Mouse (Mus musculus) liver, embryonic 14.5 days (tissue): ENCODE data around the gene Nrxn3. TPM values are rescaled to one million over a fixed set of nuclear protein-coding genes. Genes with fewer than 3 reads are reported as not detected.

ENCODE experiments used
- ATAC-seq: fragments of 200-750 bp; cut with Nextera tagmentation; 2 replicates; pipeline ENCODE4 v1.8.0; 2017; ENCODE audit warnings: moderate number of reproducible peaks, mild to moderate bottlenecking, moderate library complexity; ENCODE audit not compliant: insufficient read depth
- DNase-seq, 3 experiments: peaks; one replicate each; pipeline ENCODE4 v3.0.0-alpha.2; 2012 to 2013; ENCODE audit warnings: low read depth in 3 of 3, low spot score in 3 of 3
- H3K27ac ChIP-seq: fragments of 300-500 bp; sonication (generic); 2 replicates; pipeline ENCODE4 v1.5.1; 2014; ENCODE audit warnings: moderate library complexity, mild to moderate bottlenecking, control low read depth, inconsistent platforms
- H3K27me3 ChIP-seq: fragments of 300-500 bp; sonication (generic); 2 replicates; pipeline ENCODE4 v1.6.1; 2014; ENCODE audit warnings: mild to moderate bottlenecking, low read length, moderate library complexity; ENCODE audit not compliant: control insufficient read depth, insufficient read depth
- H3K36me3 ChIP-seq: fragments of 300-500 bp; sonication (generic); replicated peaks from 2 replicates; pipeline ENCODE4 v1.6.1; 2014; ENCODE audit warnings: low read depth; ENCODE audit not compliant: control insufficient read depth, insufficient read depth
- H3K4me1 ChIP-seq, 2 experiments: fragments of 200-500 bp in 1 of 2; fragments of 300-500 bp in 1 of 2; sonication (generic) in 1 of 2; replicated peaks; 2 replicates each; pipeline ENCODE4 v1.6.1; 2012 to 2014; ENCODE audit warnings: antibody characterized with exemption in 1 of 2, inconsistent platforms in 1 of 2, low read length in 1 of 2; ENCODE audit not compliant: control insufficient read depth in 2 of 2, insufficient read depth in 2 of 2
- H3K4me2 ChIP-seq: fragments of 300-500 bp; sonication (generic); 2 replicates; pipeline ENCODE4 v1.6.1; 2014; ENCODE audit warnings: low read depth, mild to moderate bottlenecking, control low read depth, moderate library complexity
- H3K4me3 ChIP-seq, 2 experiments: fragments of 200-500 bp in 1 of 2; fragments of 300-500 bp in 1 of 2; sonication (generic) in 1 of 2; 2 replicates each; pipeline ENCODE4 v1.5.1; 2012 to 2014; ENCODE audit warnings: low read depth in 2 of 2, low read length in 2 of 2, mild to moderate bottlenecking in 2 of 2, control low read depth in 1 of 2, inconsistent platforms in 1 of 2, moderate library complexity in 1 of 2; ENCODE audit not compliant: insufficient read depth in 1 of 2
- H3K9ac ChIP-seq: fragments of 300-500 bp; sonication (generic); replicated peaks from 2 replicates; pipeline ENCODE4 v1.6.1; 2014; ENCODE audit warnings: mild to moderate bottlenecking, control low read depth, moderate library complexity
- H3K9me3 ChIP-seq: fragments of 300-500 bp; sonication (generic); 2 replicates; pipeline ENCODE4 v1.6.1; 2016; ENCODE audit warnings: low read length, mixed read lengths; ENCODE audit not compliant: control insufficient read depth
- CTCF ChIP-seq: IDR thresholded peaks from 2 replicates; pipeline ENCODE4 v1.5.1; 2016; ENCODE audit warnings: antibody characterized with exemption, low read depth, control low read depth
- EP300 ChIP-seq: IDR thresholded peaks from 2 replicates; pipeline ENCODE4 v1.6.1; 2016; ENCODE audit warnings: antibody characterized with exemption, low read depth
- WGBS: fragments of 180-500 bp; shearing (Covaris S2); extraction: QIAGEN DNeasy Blood & Tissue Kit; methylation state at CpG from one replicate; pipeline ENCODE4 v1.1.7; 2014; ENCODE audit not compliant: insufficient replicate concordance; 5-methylcytosine and 5-hydroxymethylcytosine counted together
- polyA plus RNA-seq, 2 experiments: library from polyadenylated mRNA; depleted of rRNA in 1 of 2; stranded (reverse) in 1 of 2; unstranded in 1 of 2; fragments of >200 nt; fragmentation: Nextera tagmentation in 1 of 2; extraction: Ambion mirVana in 1 of 2; gene quantifications; 2 replicates each; pipeline versions ENCODE4 v1.2.1 to v1.2.3; 2012 to 2014

Gene Nrxn3
- polyA plus RNA-seq, 2 experiments: 0.12 to 0.38 TPM

- Histone ChIP-seq H3K9ac (no peak overlapping the region), H3K27me3 (no peaks in the 10 kb centered on the region), H3K27ac (no peak overlapping the region), H3K4me1 (no peaks in the 10 kb centered on the region), H3K4me2 (no peak overlapping the region), H3K36me3 (no peaks in the 10 kb centered on the region), H3K9me3 (no peaks in the 10 kb centered on the region), H3K4me3 (no peak overlapping the region)
- no peak for ATAC-seq
- TF ChIP-seq EP300 (no peak), CTCF (no peak)
- DNase-seq: no peak
Measured at GRCm38 (mm10) chr12:90196161-90196560, 1473.5 kb downstream of the Nrxn3 start.

- no peaks in the 10 kb centered on the region for H3K27me3 ChIP-seq
- H3K9ac ChIP-seq: no peak overlapping the region
- no peak for DNase-seq
- no peak overlapping the region for H3K4me2 ChIP-seq
- H3K4me1 ChIP-seq: no peaks in the 10 kb centered on the region
- no peak for ATAC-seq
- no peak overlapping the region for H3K4me3 ChIP-seq
- no peaks in the 10 kb centered on the region for H3K9me3 ChIP-seq
- WGBS: 64% methylated on average over 3 of the region's 3 CpGs
- TF ChIP-seq EP300: no peak
- no peak for TF ChIP-seq CTCF
- H3K36me3 ChIP-seq: no peaks in the 10 kb centered on the region
- no peak overlapping the region for H3K27ac ChIP-seq
Measured at GRCm38 (mm10) chr12:90197994-90198393, 1475.3 kb downstream of the Nrxn3 start.

DNA sequence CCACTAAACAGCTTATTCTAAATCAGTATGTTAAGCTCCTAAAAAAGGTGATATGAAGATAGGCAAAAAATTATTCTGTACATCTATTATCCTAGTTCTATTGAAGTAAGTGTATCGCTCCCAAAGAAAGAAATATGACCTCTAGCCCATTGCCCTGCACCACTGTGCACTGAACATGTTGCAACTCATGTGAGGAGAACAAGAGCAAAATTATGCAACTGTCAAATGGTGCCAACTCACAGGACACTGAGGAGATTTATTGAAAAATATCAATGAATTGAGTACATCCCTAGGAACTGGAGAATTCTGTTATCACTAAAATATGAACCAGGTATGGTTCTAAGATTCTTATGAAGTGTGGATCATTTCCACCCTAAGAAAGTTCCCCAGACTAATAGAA is 1479.8 kb downstream of the Nrxn3 start:
- H3K4me2 ChIP-seq: no peak overlapping the region
- no peaks in the 10 kb centered on the region for H3K9me3 ChIP-seq
- no peaks in the 10 kb centered on the region for H3K4me1 ChIP-seq
- no peak for DNase-seq
- no peaks in the 10 kb centered on the region for H3K27me3 ChIP-seq
- no peak for ATAC-seq
- TF ChIP-seq EP300 (no peak), CTCF (no peak)
- WGBS: 74% methylated on average over 1 of the region's 1 CpGs
- H3K36me3 ChIP-seq: no peaks in the 10 kb centered on the region
- no peak overlapping the region for H3K27ac ChIP-seq
- H3K4me3 ChIP-seq: no peak overlapping the region
- no peak overlapping the region for H3K9ac ChIP-seq

DNA sequence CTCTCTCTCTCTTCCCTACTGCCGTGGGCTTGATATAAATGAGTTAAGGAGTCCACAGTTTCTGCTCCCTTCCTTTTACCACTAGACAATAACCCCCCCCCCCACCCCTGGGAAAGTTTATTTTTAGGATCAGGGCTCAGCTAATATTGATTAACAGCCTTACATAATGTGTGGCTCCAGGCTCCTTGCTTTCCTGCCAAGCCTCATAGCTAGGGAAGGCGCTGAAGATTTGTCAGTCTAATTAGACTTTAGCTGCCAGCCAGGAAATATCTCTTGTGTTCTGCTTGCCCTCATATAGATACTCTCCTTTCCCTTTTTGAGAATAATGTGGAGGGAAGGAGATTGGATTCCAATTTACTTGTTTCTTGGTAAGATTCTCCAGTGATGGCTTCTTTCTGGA is 1488.7 kb downstream of the Nrxn3 start:
- WGBS: 53% methylated on average over 2 of the region's 2 CpGs
- ATAC-seq (no peak), DNase-seq (no peak)
- Histone ChIP-seq H3K4me1 (no peaks in the 10 kb centered on the region), H3K36me3 (no peaks in the 10 kb centered on the region), H3K9ac (no peak overlapping the region), H3K9me3 (no peaks in the 10 kb centered on the region), H3K27me3 (no peaks in the 10 kb centered on the region), H3K4me3 (no peak overlapping the region), H3K4me2 (no peak overlapping the region), H3K27ac (no peak overlapping the region)
- TF ChIP-seq EP300 (no peak), CTCF (no peak)

- no peak overlapping the region for H3K4me2 ChIP-seq
- no peaks in the 10 kb centered on the region for H3K4me1 ChIP-seq
- TF ChIP-seq CTCF (no peak), EP300 (no peak)
- no peaks in the 10 kb centered on the region for H3K36me3 ChIP-seq
- no peaks in the 10 kb centered on the region for H3K27me3 ChIP-seq
- DNase-seq (no peak), ATAC-seq (no peak)
- WGBS: 51% methylated on average over 6 of the region's 6 CpGs
- no peak overlapping the region for H3K9ac ChIP-seq
- H3K4me3 ChIP-seq: no peak overlapping the region
- no peaks in the 10 kb centered on the region for H3K9me3 ChIP-seq
- no peak overlapping the region for H3K27ac ChIP-seq
Measured at GRCm38 (mm10) chr12:90217060-90217459, 1494.4 kb downstream of the Nrxn3 start.
